Mouse (Mus musculus): Measurements from ENCODE around the gene Prkra. TPM values are rescaled to one million over a fixed set of nuclear protein-coding genes. Genes with fewer than 3 reads are reported as not detected.

Gene Prkra
- total and polyA plus RNA-seq, 3 experiments, result 7.0 to 13.7 (median 8.4) TPM

- dilution Hi-C loops (cut with MboI; ENCODE audit: extremely low pct_ligation_motif_present, extremely low pct_unique_long_range_greater_than_20kb, low sequenced_read_pairs), result no loop called here
- TF ChIP-seq SMC3 (IDR thresholded peaks at IDR 0.05; ENCODE audit: low read depth, low read length), result no peak
- no peak for TF ChIP-seq ZC3H11A (IDR thresholded peaks at IDR 0.05; ENCODE audit: low read depth, low read length)
- TF ChIP-seq MAZ (IDR thresholded peaks at IDR 0.05; ENCODE audit: low read depth, low read length), result no peak
- TF ChIP-seq ELF1 (IDR thresholded peaks at IDR 0.05; ENCODE audit: low read depth, low read length), result no peak
- TF ChIP-seq RCOR1 (conservative IDR thresholded peaks at IDR 0.05; ENCODE audit: low read depth, low read length), result no peak
- no peak for TF ChIP-seq GABPA (IDR thresholded peaks at IDR 0.05; ENCODE audit: insufficient replicate concordance, low read depth, low read length)
- TF ChIP-seq BHLHE40 (IDR thresholded peaks at IDR 0.05; ENCODE audit: low read depth, low read length), result no peak
- TF ChIP-seq USF2 (conservative IDR thresholded peaks at IDR 0.05; ENCODE audit: low read depth, low read length), result no peak
- TF ChIP-seq POLR2A (IDR thresholded peaks at IDR 0.05; ENCODE audit: low read depth, low read length), result no peak
- no peak for TF ChIP-seq IRF4 (IDR thresholded peaks at IDR 0.05; ENCODE audit: low read depth, low read length)
- TF ChIP-seq NRF1 (IDR thresholded peaks at IDR 0.05; ENCODE audit: low read depth, low read length), result no peak
- no peak for TF ChIP-seq PAX5 (IDR thresholded peaks at IDR 0.05; ENCODE audit: low read length)
- TF ChIP-seq HCFC1 (IDR thresholded peaks at IDR 0.05; ENCODE audit: low read depth, low read length), result no peak
- TF ChIP-seq RAD21 (IDR thresholded peaks at IDR 0.05; ENCODE audit: low read depth, low read length), result no peak
- no peak for TF ChIP-seq KAT2A (IDR thresholded peaks at IDR 0.05; ENCODE audit: insufficient replicate concordance, low read length)
- TF ChIP-seq SIN3A (IDR thresholded peaks at IDR 0.05; ENCODE audit: low read length), result no peak
- TF ChIP-seq MXI1 (IDR thresholded peaks at IDR 0.05; ENCODE audit: low read depth, low read length), result no peak
- TF ChIP-seq CHD1 (IDR thresholded peaks at IDR 0.05; ENCODE audit: low read depth, low read length), result no peak
- TF ChIP-seq TBP (conservative IDR thresholded peaks at IDR 0.05; ENCODE audit: low read depth, low read length), result no peak
- TF ChIP-seq MYC (IDR thresholded peaks at IDR 0.05; ENCODE audit: low read depth, low read length), result no peak
- peaks cover 0 to 6% of the 10 kb centered on the region in 2 experiments; a peak in 1 of 4 replicates for H3K4me1 ChIP-seq (ENCODE audit: control insufficient read depth in 1 of 2, insufficient read depth in 2 of 2)
- H3K36me3 ChIP-seq (replicated peaks in 1 of 2; ENCODE audit: control insufficient read depth in 1 of 2, insufficient read depth in 1 of 2, low read length in 1 of 2), result peaks cover 8 to 48% of the 10 kb centered on the region in 2 experiments
- no peak overlapping the region for H3K4me2 ChIP-seq (ENCODE audit: insufficient read depth, low read depth, poor library complexity, severe bottlenecking)
- no peak overlapping the region for H3K4me3 ChIP-seq (replicated peaks in 1 of 3; ENCODE audit: low read depth in 2 of 3, low read length in 2 of 3, poor library complexity in 1 of 3)
- H3K9ac ChIP-seq (ENCODE audit: insufficient read depth, low read depth), result no peak overlapping the region
- H3K27ac ChIP-seq (ENCODE audit: insufficient read depth, low read depth), result no peak overlapping the region
- no peak for DNase-seq (ENCODE audit: extremely low read depth)
- H3K79me2 ChIP-seq (replicated peaks; ENCODE audit: control insufficient read depth, extremely low read depth, insufficient read depth, poor library complexity, severe bottlenecking), result peaks cover 1% of the 10 kb centered on the region; the same call in 1 of the 2 replicates
- H3K27me3 ChIP-seq (replicated peaks), result no peaks in the 10 kb centered on the region
- H3K9me3 ChIP-seq (replicated peaks; ENCODE audit: low read length), result no peaks in the 10 kb centered on the region
- in situ Hi-C loops (cut with MboI; ENCODE audit: low pct_ligation_motif_present, low pct_unique_long_range_greater_than_20kb, low sequenced_read_pairs), result no loop called here
Observed at GRCm38 (mm10) chr2:76667200-76667599, 19.4 kb upstream of the Prkra start.

GRCm38 (mm10) chr2:76665531-76665930, 17.7 kb upstream of the Prkra start:
- Histone ChIP-seq H3K36me3 (replicated peaks in 1 of 2; ENCODE audit: control insufficient read depth in 1 of 2, insufficient read depth in 1 of 2, low read length in 1 of 2) (peaks cover 8 to 53% of the 10 kb centered on the region in 2 experiments), H3K4me2 (ENCODE audit: insufficient read depth, low read depth, poor library complexity, severe bottlenecking) (no peak overlapping the region), H3K4me3 (replicated peaks in 1 of 3; ENCODE audit: low read depth in 2 of 3, low read length in 2 of 3, poor library complexity in 1 of 3) (no peak overlapping the region), H3K9ac (ENCODE audit: insufficient read depth, low read depth) (no peak overlapping the region), H3K27ac (ENCODE audit: insufficient read depth, low read depth) (no peak overlapping the region), H3K79me2 (replicated peaks; ENCODE audit: control insufficient read depth, extremely low read depth, insufficient read depth, poor library complexity, severe bottlenecking) (no peaks in the 10 kb centered on the region), H3K27me3 (replicated peaks) (no peaks in the 10 kb centered on the region), H3K4me1 (ENCODE audit: control insufficient read depth in 1 of 2, insufficient read depth in 2 of 2) (no peaks in the 10 kb centered on the region), H3K9me3 (replicated peaks; ENCODE audit: low read length) (no peaks in the 10 kb centered on the region)
- DNase-seq (ENCODE audit: extremely low read depth), result no peak
- in situ Hi-C loops (cut with MboI; ENCODE audit: low pct_ligation_motif_present, low pct_unique_long_range_greater_than_20kb, low sequenced_read_pairs), result no loop called here
- dilution Hi-C loops (cut with MboI; ENCODE audit: extremely low pct_ligation_motif_present, extremely low pct_unique_long_range_greater_than_20kb, low sequenced_read_pairs), result no loop called here
- TF ChIP-seq HCFC1 (IDR thresholded peaks at IDR 0.05; ENCODE audit: low read depth, low read length), result no peak

All from CH12.LX (cell line).